Mouse (Mus musculus) erythroblast, embryonic 14.5 days (primary cell): Measurements from ENCODE around the gene Olfr76. TPM values are rescaled to one million over a fixed set of nuclear protein-coding genes. Genes with fewer than 3 reads are reported as not detected.
"Not testable (repeated sequence)": the region's sequence is repeated elsewhere in the genome, so short reads cannot be mapped to it uniquely, and the experiment has no call there.

Source experiments
- H3K27me3 ChIP-seq: 2 replicates; pipeline ENCODE4 v1.6.1; 2012; ENCODE audit warnings: inconsistent platforms; ENCODE audit not compliant: control insufficient read depth
- H3K36me3 ChIP-seq: 2 replicates; pipeline ENCODE4 v1.6.1; 2012; ENCODE audit warnings: mild to moderate bottlenecking, inconsistent platforms; ENCODE audit not compliant: control insufficient read depth
- H3K4me1 ChIP-seq: 2 replicates; pipeline ENCODE4 v1.6.1; 2012; ENCODE audit warnings: inconsistent platforms; ENCODE audit not compliant: control insufficient read depth
- H3K4me3 ChIP-seq: replicated peaks from 2 replicates; pipeline ENCODE3; 2012; ENCODE audit warnings: moderate library complexity, mild to moderate bottlenecking, inconsistent platforms
- H3K9me3 ChIP-seq: 2 replicates; pipeline ENCODE4 v1.6.1; 2012; ENCODE audit warnings: low read length, inconsistent platforms, mixed read lengths; ENCODE audit not compliant: control insufficient read depth
- GATA1 ChIP-seq: IDR thresholded peaks from 2 replicates; pipeline ENCODE4 v1.6.1; 2012; ENCODE audit warnings: low read length, inconsistent platforms, mixed read lengths
- TAL1 ChIP-seq: IDR thresholded peaks from 3 replicates; pipeline ENCODE4 v1.6.1; 2012; ENCODE audit warnings: low read length, inconsistent platforms, mixed read lengths
- polyA plus RNA-seq: library from polyadenylated mRNA; stranded (reverse); fragments of >175 nt; gene quantifications from 2 replicates; pipeline ENCODE4 v1.2.3, GENCODE M21; 2012

The Olfr76 gene
- polyA plus RNA-seq = not detected in 2 replicates

DNA sequence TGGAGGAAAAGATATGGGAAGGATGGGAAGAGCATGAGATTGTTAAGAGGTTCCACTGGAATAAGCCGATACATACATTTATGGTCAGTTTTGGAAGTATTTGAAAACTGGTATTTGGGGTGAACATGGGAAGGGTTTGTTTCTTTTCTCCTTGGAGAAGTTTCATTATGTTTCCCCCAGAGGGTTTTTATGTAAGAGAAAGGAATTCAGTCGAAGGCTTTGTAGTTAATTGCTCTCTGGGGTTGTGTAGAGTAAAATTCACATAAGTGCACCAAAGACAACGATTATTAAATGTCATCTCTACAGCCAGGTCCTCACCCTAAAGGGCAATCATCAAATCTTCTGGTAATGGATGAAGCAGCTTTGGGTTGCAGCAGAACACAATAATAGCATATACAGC, at the start of gene Olfr76:
Gene Olfr76, minus strand, starts transcription at position 101 of the 400 bp plus-strand sequence.
- no peaks in the 10 kb centered on the region for H3K4me1 ChIP-seq
- no peak for TF ChIP-seq TAL1
- TF ChIP-seq GATA1 = no peak

GRCm38 (mm10) chr19:12170062-12170599, 47.1 kb upstream of the Olfr76 start, which contains the start of gene Olfr1555-ps1:
Gene Olfr1555-ps1, minus strand, starts transcription at chr19:12170112.
- H3K9me3 ChIP-seq, H3K36me3 ChIP-seq, H3K27me3 ChIP-seq, H3K4me3 ChIP-seq, H3K4me1 ChIP-seq: not testable (repeated sequence)

More for the DNA sequence above, at the start of gene Olfr76:
- no peaks in the 10 kb centered on the region for H3K36me3 ChIP-seq
- no peaks in the 10 kb centered on the region for H3K27me3 ChIP-seq
- H3K9me3 ChIP-seq = no peaks in the 10 kb centered on the region
- H3K4me3 ChIP-seq = no peak within 1 kb of the TSS

DNA sequence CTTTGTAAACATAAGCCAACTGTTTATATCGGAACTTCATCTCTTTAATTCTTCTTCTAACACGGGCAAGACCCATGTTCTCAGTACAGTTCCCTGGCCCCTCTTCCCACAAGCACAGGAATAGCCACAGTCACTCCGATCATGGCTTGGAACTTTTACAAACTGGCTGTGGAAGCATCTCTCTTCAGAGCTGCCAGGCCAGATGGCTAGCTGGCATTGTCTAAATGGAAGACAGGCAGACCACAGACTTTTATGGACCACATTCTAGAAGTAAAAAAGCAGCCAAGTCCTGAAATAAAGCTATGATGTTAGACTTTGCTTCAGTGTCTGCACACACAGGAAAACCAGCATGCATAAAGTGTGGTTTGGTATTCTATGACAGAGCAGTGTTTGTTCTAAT, 22.4 kb upstream of the Olfr76 start:
- Histone ChIP-seq H3K27me3 (no peaks in the 10 kb centered on the region), H3K4me3 (no peak overlapping the region), H3K4me1 (no peaks in the 10 kb centered on the region), H3K9me3 (no peaks in the 10 kb centered on the region), H3K36me3 (no peaks in the 10 kb centered on the region)
- TF ChIP-seq TAL1 (no peak), GATA1 (no peak)

DNA sequence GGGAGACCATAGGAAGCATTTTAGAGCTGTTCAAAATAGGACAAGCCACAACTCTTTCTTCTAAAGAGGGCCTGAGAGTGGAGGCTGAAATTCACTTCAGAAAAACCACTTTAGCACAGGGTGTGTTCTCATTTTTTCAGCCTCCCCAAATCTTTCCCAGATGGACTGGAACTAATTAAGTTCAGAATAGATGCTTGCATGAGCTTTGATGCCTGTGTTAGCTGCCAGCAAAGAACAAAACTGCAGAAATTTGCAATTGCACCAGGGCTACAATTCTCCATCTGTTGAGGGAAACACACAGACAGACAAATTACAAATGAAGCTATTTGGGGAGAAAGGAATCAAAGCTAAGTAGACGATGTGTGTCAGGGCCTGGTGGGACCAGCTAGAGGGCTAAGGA, 20.4 kb upstream of the Olfr76 start:
- Histone ChIP-seq H3K4me1 (no peaks in the 10 kb centered on the region), H3K9me3 (no peaks in the 10 kb centered on the region), H3K27me3 (no peaks in the 10 kb centered on the region), H3K4me3 (no peak overlapping the region), H3K36me3 (no peaks in the 10 kb centered on the region)
- TF ChIP-seq TAL1 (no peak), GATA1 (no peak)

DNA sequence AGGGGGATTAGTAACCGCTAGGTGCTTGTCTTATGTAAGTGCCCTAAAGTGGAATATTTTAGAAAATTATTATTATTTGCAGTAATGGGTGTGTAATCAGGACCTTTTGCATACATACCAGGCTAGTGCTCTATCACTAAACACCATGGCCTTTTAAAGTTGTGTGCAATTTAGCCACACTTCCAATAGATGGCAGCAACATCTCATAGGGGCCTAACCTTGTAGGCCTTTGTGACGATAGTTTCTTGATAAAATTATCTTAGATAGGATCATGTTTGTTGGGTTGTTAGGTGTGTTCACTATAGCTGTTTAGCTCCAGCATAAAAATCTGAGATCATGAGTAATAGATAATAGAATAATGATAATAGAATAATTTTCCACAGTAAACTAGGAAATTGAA, 11.3 kb upstream of the Olfr76 start:
- TF ChIP-seq TAL1 (no peak), GATA1 (no peak)
- H3K27me3 ChIP-seq = no peaks in the 10 kb centered on the region
- H3K9me3 ChIP-seq = no peaks in the 10 kb centered on the region
- H3K36me3 ChIP-seq = no peaks in the 10 kb centered on the region
- H3K4me1 ChIP-seq = no peaks in the 10 kb centered on the region
- no peak overlapping the region for H3K4me3 ChIP-seq

DNA sequence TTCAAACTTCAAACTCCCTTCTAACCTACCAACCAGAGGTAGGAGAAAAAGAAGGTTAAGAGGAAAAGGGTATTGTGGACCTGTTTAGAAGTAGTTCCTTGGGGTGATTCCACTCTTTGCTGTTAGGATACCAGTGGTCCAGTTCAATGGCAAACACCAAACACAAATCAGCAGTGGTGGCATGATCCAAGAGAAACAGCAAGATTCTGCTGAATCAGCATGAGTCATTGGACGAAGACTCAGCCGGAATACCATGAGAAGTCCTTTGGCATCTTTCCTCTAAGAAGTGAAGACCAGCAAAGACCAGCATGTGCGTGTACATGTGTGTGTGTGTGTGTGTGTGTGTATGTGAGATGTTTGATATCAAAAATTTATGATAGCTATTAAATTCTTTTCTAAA, 6.5 kb downstream of the Olfr76 start:
- Histone ChIP-seq H3K27me3 (no peaks in the 10 kb centered on the region), H3K4me3 (no peak overlapping the region), H3K9me3 (no peaks in the 10 kb centered on the region), H3K36me3 (no peaks in the 10 kb centered on the region), H3K4me1 (no peaks in the 10 kb centered on the region)
- TF ChIP-seq TAL1 (no peak), GATA1 (no peak)

DNA sequence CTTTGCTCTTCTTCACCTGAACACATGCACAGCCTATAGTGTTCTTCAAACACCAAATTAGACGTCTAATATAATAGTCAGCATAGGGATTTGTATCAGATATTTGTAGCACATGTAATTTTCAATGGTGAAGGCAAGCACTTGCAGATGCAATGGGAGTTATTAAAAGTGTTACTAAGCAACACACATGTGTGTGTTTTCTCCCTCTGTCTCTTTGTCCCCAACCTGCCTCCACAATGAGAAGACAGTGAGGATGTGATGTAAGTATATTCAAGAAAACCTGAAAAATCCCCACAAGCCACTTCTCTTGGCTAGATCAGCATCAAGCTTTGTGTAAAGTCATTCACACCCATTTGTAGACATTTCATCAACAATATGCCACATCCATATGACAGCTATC, 7.2 kb downstream of the Olfr76 start, which contains the start of gene Olfr1428:
Gene Olfr1428, minus strand, starts transcription at position 101 of the 400 bp plus-strand sequence.
- TF ChIP-seq GATA1 = no peak
- no peak for TF ChIP-seq TAL1
- H3K9me3 ChIP-seq = no peaks in the 10 kb centered on the region
- no peak within 1 kb of the TSS for H3K4me3 ChIP-seq
- no peaks in the 10 kb centered on the region for H3K4me1 ChIP-seq
- no peaks in the 10 kb centered on the region for H3K36me3 ChIP-seq
- no peaks in the 10 kb centered on the region for H3K27me3 ChIP-seq

GRCm38 (mm10) chr19:12113807-12114206, 9.2 kb downstream of the Olfr76 start:
- Histone ChIP-seq H3K4me1 (no peaks in the 10 kb centered on the region), H3K9me3 (no peaks in the 10 kb centered on the region), H3K36me3 (no peaks in the 10 kb centered on the region), H3K27me3 (no peaks in the 10 kb centered on the region), H3K4me3 (no peak overlapping the region)
- TF ChIP-seq TAL1 (no peak), GATA1 (no peak)

- no peaks in the 10 kb centered on the region for H3K9me3 ChIP-seq
Observed at GRCm38 (mm10) chr19:12104541-12104940, 18.5 kb downstream of the Olfr76 start.

GRCm38 (mm10) chr19:12103234-12103633, 19.8 kb downstream of the Olfr76 start, which contains the start of gene Olfr1427:
Gene Olfr1427, minus strand, starts transcription at chr19:12103334.
- H3K9me3 ChIP-seq = no peaks in the 10 kb centered on the region
- H3K4me1 ChIP-seq = no peaks in the 10 kb centered on the region
- no peaks in the 10 kb centered on the region for H3K36me3 ChIP-seq
- H3K4me3 ChIP-seq = no peak within 1 kb of the TSS
- TF ChIP-seq GATA1 (no peak), TAL1 (no peak)
- no peaks in the 10 kb centered on the region for H3K27me3 ChIP-seq

More at GRCm38 (mm10) chr19:12104541-12104940, 18.5 kb downstream of the Olfr76 start:
- Histone ChIP-seq H3K27me3 (no peaks in the 10 kb centered on the region), H3K4me1 (no peaks in the 10 kb centered on the region), H3K4me3 (no peak overlapping the region), H3K36me3 (no peaks in the 10 kb centered on the region)
- TF ChIP-seq GATA1 (no peak), TAL1 (no peak)
